Mouse (Mus musculus) C2C12 (cell line): ENCODE results near the gene Ccdc117. TPM values are rescaled to one million over a fixed set of nuclear protein-coding genes. Genes with fewer than 3 reads are reported as not detected.
"Not testable (repeated sequence)": the region's sequence is repeated elsewhere in the genome, so short reads cannot be mapped to it uniquely, and the experiment has no call there.

Experiments used
- H3K27me3 ChIP-seq: one replicate; pipeline ENCODE4 v1.6.1; 2011; ENCODE audit not compliant: control insufficient read depth, insufficient read depth, insufficient read length
- H3K36me3 ChIP-seq: one replicate; pipeline ENCODE4 v1.6.1; 2011; ENCODE audit not compliant: control insufficient read depth, insufficient read depth
- H3K4me3 ChIP-seq: one replicate; pipeline ENCODE4 v1.5.1; 2011; ENCODE audit warnings: mild to moderate bottlenecking, control low read depth; ENCODE audit not compliant: poor library complexity, insufficient read depth, severe bottlenecking
- H3K79me2 ChIP-seq: one replicate; pipeline ENCODE4 v1.6.1; 2011; ENCODE audit not compliant: control insufficient read depth, insufficient read depth
- H3K79me3 ChIP-seq: one replicate; pipeline ENCODE4 v1.6.1; 2011; ENCODE audit warnings: low read depth, control low read depth
- H3ac ChIP-seq: one replicate; pipeline ENCODE3; 2011; ENCODE audit warnings: low read depth; ENCODE audit not compliant: control insufficient read depth, insufficient read length
- CEBPB ChIP-seq: IDR thresholded peaks from one replicate; pipeline ENCODE4 v1.6.1; 2011; ENCODE audit warnings: low read depth, mild to moderate bottlenecking, control low read depth, moderate library complexity
- CTCF ChIP-seq: IDR thresholded peaks from one replicate; pipeline ENCODE4 v1.5.1; 2011; ENCODE audit not compliant: control insufficient read depth, insufficient read depth, insufficient read length
- FOSL1 ChIP-seq: IDR thresholded peaks from one replicate; pipeline ENCODE4 v1.8.0; 2011; ENCODE audit warnings: mild to moderate bottlenecking, low read length; ENCODE audit not compliant: poor library complexity, insufficient read depth, severe bottlenecking
- MAX ChIP-seq: IDR thresholded peaks from one replicate; pipeline ENCODE4 v1.6.1; 2011; ENCODE audit warnings: mild to moderate bottlenecking, control low read depth
- MYOD1 ChIP-seq: IDR thresholded peaks from one replicate; pipeline ENCODE4 v1.6.1; 2011; ENCODE audit warnings: low read depth; ENCODE audit not compliant: control insufficient read depth, insufficient read length
- MYOG ChIP-seq: IDR thresholded peaks from one replicate; pipeline ENCODE4 v1.6.1; 2011; ENCODE audit not compliant: control insufficient read depth, insufficient read length; ENCODE audit errors: extremely low read depth
- USF1 ChIP-seq: IDR thresholded peaks from one replicate; pipeline ENCODE4 v1.6.1; 2011; ENCODE audit warnings: low read depth, mild to moderate bottlenecking, control low read depth, moderate library complexity
- polyA plus RNA-seq: library from polyadenylated mRNA; unstranded; fragments of >200 nt; fragmentation: generic; extraction: Trizol; gene quantifications from one replicate; pipeline ENCODE4 v1.2.1, GENCODE M21; 2012; ENCODE audit warnings: missing spikeins

Ccdc117 gene
- polyA plus RNA-seq, 1 experiment, result 7.7 TPM

GRCm38 (mm10) chr11:5512099-5512725 is 29.8 kb downstream of the Ccdc117 start:
- Histone ChIP-seq H3ac (no peak overlapping the region), H3K4me3 (no peak overlapping the region), H3K36me3 (no peaks in the 10 kb centered on the region), H3K79me2 (no peaks in the 10 kb centered on the region), H3K27me3 (peaks cover 6% of the 10 kb centered on the region), H3K79me3 (no peaks in the 10 kb centered on the region)
- TF ChIP-seq USF1, result no peak
- no peak for TF ChIP-seq CEBPB
- no peak for TF ChIP-seq MAX
- TF ChIP-seq CTCF, result no peak
- TF ChIP-seq MYOG, result no peak
- TF ChIP-seq FOSL1, result no peak
- TF ChIP-seq MYOD1, result no peak

GRCm38 (mm10) chr11:5510686-5511085 is 31.3 kb downstream of the Ccdc117 start:
- H3K4me3 ChIP-seq, H3K36me3 ChIP-seq, H3K79me2 ChIP-seq, H3ac ChIP-seq, H3K79me3 ChIP-seq, H3K27me3 ChIP-seq: not testable (repeated sequence)

- TF ChIP-seq FOSL1 (no peak), MYOG (no peak), USF1 (no peak), MAX (no peak), CTCF (no peak), MYOD1 (no peak)
These were observed 31.9 kb downstream of the Ccdc117 start for GRCm38 (mm10) chr11:5510099-5510391.

GRCm38 (mm10) chr11:5509215-5510098 is 32.5 kb downstream of the Ccdc117 start:
- Histone ChIP-seq H3K79me2 (no peaks in the 10 kb centered on the region), H3K4me3 (no peak overlapping the region)

More at GRCm38 (mm10) chr11:5510099-5510391, 31.9 kb downstream of the Ccdc117 start:
- Histone ChIP-seq H3K79me3 (no peaks in the 10 kb centered on the region), H3K4me3 (no peak overlapping the region), H3ac (no peak overlapping the region), H3K79me2 (no peaks in the 10 kb centered on the region), H3K27me3 (peaks cover 6% of the 10 kb centered on the region), H3K36me3 (no peaks in the 10 kb centered on the region)

GRCm38 (mm10) chr11:5505856-5506575 is 36.0 kb downstream of the Ccdc117 start:
- Histone ChIP-seq H3K79me3 (no peaks in the 10 kb centered on the region), H3K79me2 (no peaks in the 10 kb centered on the region), H3K36me3 (no peaks in the 10 kb centered on the region), H3K27me3 (peaks cover 3% of the 10 kb centered on the region), H3ac (no peak overlapping the region), H3K4me3 (no peak overlapping the region)
- TF ChIP-seq CTCF (no peak), MYOG (no peak), MYOD1 (no peak)

More at GRCm38 (mm10) chr11:5509215-5510098, 32.5 kb downstream of the Ccdc117 start:
- no peaks in the 10 kb centered on the region for H3K79me3 ChIP-seq
- no peak for TF ChIP-seq CTCF
- TF ChIP-seq MYOD1, result no peak
- no peak for TF ChIP-seq CEBPB
- H3K36me3 ChIP-seq, result no peaks in the 10 kb centered on the region
- H3ac ChIP-seq, result no peak overlapping the region
- H3K27me3 ChIP-seq, result peaks cover 6% of the 10 kb centered on the region

GRCm38 (mm10) chr11:5502351-5503051 is 39.5 kb downstream of the Ccdc117 start:
- H3K79me3 ChIP-seq, result no peaks in the 10 kb centered on the region
- H3K79me2 ChIP-seq, result no peaks in the 10 kb centered on the region
- peaks cover 8% of the 10 kb centered on the region for H3K27me3 ChIP-seq
- no peaks in the 10 kb centered on the region for H3K36me3 ChIP-seq
- H3K4me3 ChIP-seq, result no peak overlapping the region
- no peak overlapping the region for H3ac ChIP-seq
- no peak for TF ChIP-seq CTCF
